Mouse (Mus musculus) inflammation-experienced regulatory T-cells, adult 6 months (primary cell): ENCODE results near the gene Gm5936. TPM values are rescaled to one million over a fixed set of nuclear protein-coding genes. Genes with fewer than 3 reads are reported as not detected.
"Not testable (repeated sequence)": the region's sequence is repeated elsewhere in the genome, so short reads cannot be mapped to it uniquely, and the experiment has no call there.

Experiments
- ATAC-seq: one replicate; pipeline ENCODE4 v1.8.0; 2017
- polyA plus RNA-seq, 3 experiments: library from polyadenylated mRNA; unstranded; fragments of 100-300 nt; shearing (Covaris generic); gene quantifications; one replicate each; pipeline ENCODE4 v1.2.1; 2017

Gm5936 gene
- polyA plus RNA-seq = not detected

GRCm38 (mm10) chrX:74836842-74837522 is at the start of gene Gm5936:
Gene Gm5936 (plus strand): TSS chrX:74837196.
- ATAC-seq = not testable (repeated sequence)

GRCm38 (mm10) chrX:74856104-74856503 is 19.1 kb downstream of the Gm5936 start:
- not testable (repeated sequence) for ATAC-seq

- not testable (repeated sequence) for ATAC-seq
These were observed 43.1 kb downstream of the Gm5936 start for GRCm38 (mm10) chrX:74880123-74880522.

Other genes starting within 250 kb of the Gm5936 start
- gene Olfr1325, start 244.5 kb upstream of the Gm5936 start, polyA plus RNA-seq = not detected
- not detected for gene Gm5640, start 191.6 kb upstream of the Gm5936 start, polyA plus RNA-seq
- gene Gm6890, start 96.3 kb upstream of the Gm5936 start, polyA plus RNA-seq = not detected
- 10 to 100 TPM; 16.3 to 17.8 (median 16.4) TPM for gene Gab3, start 248.3 kb downstream of the Gm5936 start, polyA plus RNA-seq